Mouse (Mus musculus) heart, postnatal 0 days (tissue): Measurements from ENCODE around the gene Ogn.

Source experiments
- CTCF ChIP-seq: IDR thresholded peaks from 2 replicates; pipeline ENCODE4 v1.5.1; 2016; ENCODE audit warnings: antibody characterized with exemption, control low read depth, low read depth
- EP300 ChIP-seq: IDR thresholded peaks from 2 replicates; pipeline ENCODE4 v1.6.1; 2016; ENCODE audit warnings: antibody characterized with exemption, low read depth

DNA sequence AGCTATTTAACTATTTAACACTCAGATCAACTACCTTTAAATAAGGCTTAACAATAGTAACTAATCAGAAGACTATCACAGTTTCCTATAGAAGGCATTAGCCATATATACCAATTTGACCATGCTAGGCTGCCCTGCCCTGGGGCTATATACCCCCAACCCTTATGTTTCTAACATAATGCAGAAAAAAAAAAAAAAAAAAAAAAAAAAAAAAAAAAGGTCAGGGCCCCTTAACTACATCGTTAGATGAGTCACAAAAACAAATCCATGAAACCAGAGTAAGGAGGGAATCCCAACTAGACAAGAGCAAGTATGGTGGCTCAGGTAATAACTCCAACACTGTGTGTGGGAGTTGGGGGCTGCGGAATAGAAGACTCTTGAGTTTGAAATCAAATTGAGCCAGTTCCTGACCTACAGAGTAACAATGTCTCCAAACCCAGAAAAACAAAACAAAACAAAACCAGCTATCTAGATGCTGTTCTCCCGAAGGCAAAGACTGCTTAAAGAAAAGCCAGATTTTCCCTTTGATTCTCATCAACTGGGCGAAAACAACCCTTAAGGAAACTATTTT lies 44.0 kb downstream of the Ogn start:
- TF ChIP-seq CTCF (no peak), EP300 (no peak)
